Mouse (Mus musculus): ENCODE measurements around the gene Osbpl9.

Gene Osbpl9

DNA sequence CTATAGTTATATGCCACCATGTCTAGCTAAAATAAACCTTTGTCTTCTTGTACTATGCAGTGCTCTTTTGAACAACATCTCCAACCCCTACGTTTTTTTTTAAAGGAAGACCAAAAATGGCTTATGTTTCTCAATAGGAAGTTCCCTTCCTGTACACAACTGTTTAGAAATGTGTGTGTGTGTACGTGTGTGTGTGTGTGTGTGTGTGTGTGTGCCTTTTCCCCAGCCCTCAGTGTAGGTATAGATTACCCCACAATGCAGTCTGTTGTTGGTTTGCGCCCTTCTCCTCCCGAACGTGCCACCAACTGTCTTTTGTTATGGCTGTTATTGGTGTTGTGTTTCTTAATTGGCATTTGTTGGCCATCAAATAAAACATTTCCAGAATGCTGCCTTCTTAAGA is 5.5 kb upstream of the Osbpl9 start:
- no peak for DNase-seq (ENCODE audit: low spot score in 2 of 2)

DNA sequence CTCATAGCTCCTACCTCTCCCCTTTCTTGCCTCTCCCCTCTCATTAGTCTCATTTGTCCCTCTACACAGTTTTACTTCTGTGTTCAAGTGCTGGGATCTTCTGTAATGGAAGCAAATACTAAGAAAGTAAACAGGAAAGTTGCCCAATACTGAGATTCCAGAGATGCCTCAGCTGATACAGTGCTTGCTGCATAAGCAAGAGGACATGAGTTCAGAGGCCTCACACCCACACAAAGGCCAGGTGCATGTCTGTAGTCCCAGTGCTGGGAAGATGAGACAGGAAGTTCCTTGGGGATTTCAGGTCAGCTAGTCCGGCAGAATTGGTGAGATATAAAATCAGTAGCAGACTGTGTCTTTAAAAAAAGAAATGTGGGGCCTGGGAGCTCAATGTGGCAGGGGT is 2.3 kb upstream of the Osbpl9 start:
- peak in 1 of 2 experiments; percentile 36 for DNase-seq (ENCODE audit: low spot score in 2 of 2)

DNA sequence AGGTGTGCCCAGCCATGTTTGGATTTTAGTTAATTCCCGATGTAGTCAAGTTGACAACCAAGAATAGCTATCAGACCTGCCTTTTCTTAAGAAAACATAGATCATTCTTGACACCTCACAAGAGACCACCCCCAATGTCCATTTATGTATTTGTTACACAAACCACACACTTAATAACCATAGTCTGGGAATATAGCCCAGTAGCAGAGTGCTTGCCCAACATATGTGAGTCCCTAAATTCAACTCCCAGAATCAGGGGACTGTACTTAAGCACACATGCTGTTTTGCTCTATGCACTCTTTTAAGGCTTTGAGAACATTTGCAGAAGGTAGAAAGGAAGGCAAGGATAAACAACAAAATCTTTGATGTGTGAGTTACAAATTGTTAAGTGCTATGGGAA is 1.9 kb upstream of the Osbpl9 start:
- no peak for DNase-seq (ENCODE audit: low spot score in 2 of 2)

DNA sequence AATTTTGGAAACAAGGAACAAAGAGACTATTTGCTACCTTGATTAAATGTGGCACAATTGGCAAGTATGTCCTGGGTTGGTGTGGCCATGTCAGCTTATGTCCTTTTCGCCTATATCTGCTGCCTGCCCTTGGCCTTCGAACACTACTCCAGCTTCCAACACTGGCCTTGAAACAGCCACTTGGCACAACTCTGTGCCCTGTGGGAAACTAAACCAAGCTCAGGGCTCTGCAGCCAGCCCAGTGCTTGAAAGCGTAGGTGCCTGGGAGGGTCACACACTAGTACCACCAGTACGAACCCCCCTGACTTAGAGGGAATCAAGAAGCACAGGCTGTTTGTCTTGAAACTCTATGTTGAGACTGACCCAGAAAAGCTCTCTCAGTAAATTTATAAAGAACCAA is 3.0 kb downstream of the Osbpl9 start:
- DNase-seq (ENCODE audit: low spot score in 2 of 2) = no peak

DNA sequence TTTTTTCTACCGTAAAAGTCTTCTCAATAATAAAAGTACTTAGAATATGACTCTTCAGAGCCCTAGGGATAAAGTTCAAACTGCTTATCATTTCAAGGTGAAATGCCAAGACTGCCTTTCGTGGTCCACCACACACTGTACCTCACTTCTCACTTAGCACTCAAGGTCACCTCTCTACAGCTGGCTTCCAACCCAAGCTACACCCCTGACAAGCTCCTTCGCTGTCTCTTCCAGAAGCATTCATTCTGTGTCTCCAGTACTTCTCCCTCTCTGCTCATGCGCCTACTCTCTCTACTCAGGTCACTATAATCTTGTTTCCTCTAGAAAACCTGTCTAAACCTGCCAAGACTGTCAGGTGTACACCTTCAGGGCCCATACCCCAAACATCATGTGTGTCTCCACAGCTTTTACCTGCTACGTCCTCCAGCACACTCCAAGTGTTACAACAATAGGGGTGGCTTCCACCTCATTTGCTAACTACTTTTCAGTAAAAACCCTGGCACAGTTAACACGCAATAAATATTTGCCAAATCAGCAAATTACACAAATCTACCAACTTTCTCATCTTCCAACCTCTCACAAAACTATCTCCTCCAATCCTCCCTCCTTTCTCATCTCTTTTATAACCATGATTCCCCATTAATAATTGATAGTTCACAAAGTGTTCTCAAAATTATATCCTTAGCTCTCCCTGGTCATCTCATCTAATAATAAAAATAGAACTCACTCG is 6.0 kb downstream of the Osbpl9 start:
- DNase-seq (ENCODE audit: low spot score in 2 of 2) = no peak

DNA sequence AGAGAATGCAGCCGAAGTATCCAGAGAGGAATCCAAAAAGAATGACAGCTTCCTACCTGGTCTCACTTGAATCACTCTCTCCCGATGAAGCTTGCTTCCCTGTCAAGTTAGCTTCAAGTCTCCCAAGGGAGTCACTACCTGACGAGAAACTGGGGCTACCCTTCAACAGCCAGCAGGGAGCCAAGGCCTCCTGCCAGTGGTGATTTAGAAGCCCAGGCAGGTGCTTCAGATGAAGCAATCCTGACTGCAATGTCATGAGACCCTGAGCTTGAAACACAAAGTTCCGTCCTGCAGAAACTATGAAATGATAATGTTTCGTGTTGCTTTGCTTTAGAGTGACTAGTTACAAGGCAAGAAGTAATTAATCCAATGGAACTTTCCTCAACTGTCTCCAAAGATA is 8.2 kb downstream of the Osbpl9 start:
- DNase-seq (ENCODE audit: low spot score in 2 of 2) = no peak

DNA sequence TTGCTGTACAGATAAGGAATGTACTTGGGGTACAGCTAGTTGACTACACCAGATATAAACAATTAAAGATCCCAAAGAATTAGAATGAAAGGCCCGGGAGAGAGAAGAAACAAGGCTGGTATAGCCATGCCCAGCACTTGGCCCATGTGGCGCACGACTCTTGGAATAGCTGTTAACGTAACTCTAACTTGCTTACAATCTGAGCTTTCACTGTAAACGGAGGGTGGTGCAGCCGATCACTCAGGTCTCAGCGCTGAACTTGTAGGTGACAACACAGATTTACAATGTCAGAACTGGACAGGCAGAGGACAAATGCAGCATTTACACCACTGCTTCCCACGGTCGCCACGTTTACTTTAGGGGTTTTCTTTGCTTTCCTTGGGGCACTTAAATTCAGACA is 10.5 kb downstream of the Osbpl9 start:
- DNase-seq (ENCODE audit: low spot score in 2 of 2) = no peak

DNA sequence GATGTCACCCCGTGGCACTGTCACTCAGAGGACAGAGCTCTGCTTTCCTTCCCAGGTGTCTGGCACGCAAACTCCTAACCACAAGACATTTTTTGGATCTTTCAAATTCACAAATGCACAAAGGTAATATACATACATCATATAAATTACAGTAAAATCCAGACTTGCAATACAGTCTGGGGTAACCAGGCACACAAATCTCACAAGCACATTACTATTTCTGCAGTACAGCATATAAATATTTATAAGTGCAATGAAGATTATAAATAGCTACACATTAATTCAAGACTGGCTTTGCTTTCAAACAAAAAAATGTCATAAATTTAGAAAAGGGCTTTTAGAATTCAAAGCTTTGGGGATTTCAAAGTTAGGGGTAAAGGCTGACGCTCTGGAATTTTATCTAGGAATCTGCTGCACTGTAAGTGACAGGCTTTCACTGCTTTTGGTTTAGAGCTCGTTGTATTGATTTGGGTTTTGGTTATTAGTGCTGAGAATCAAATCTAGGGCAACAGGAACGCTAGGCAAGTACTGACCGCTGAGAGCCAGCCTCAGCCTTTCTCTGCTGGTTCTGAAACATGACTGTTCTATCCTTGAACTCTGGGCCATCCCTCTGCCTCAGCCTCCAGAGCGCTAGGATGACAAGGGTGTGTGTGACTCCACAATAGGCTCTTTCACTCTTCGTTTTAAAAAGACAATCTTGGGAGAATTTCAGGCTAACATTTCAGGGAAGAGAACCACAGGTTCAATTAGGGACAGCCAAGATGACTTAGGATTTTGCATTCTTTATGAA is 16.3 kb downstream of the Osbpl9 start:
- no peak for DNase-seq (ENCODE audit: low spot score in 2 of 2)

DNA sequence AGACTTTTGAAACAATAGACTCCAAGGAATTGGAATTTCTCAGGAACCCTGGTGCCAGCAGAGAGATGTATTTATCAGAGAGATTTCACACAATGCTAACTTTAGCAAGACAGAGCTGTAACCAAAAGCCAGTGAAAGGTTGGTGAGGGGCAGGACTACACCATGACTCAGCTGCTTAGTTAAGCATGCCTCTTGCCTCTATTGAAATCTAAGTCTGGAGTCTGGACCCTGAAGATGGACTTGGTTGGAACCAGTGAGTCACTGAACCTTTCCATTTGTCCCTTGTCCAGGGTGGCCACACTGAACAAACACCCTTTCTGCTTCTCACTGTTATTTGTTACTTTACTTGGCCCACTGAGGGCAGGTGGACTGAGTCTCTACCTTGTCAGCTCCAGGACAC is 26.4 kb downstream of the Osbpl9 start:
- no peak for DNase-seq (ENCODE audit: low spot score in 2 of 2)

DNA sequence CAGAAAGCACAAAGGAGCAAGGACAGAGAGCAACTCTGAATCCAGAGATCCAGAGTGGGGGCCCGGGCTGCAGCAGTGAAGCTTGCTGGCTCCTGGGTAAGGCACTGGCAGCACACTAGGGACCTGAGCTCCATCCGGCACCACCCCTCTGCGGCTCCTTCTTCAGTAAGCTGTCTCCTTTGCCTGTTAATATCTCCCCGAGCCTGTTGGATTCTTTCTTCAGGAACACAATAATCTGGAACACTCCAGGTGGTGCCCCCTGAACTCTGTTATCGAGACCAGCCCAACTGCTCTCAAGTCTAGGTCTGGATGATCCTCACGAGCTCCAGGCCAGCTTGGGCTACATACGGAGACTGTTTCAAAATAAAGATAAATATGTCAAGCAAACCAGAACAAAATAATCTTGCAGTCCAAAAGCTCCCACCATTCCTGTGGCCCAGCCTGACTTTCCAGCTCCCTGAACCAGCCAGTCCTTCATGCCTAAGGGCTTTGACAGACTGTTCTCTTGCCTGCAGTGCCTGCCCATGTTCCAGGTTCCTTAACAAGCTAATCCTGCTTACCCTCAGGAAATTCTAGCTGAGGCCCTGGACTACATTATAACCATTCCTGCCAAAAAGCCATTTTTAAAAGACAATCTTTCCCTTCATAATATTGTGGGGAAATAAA is 28.2 kb downstream of the Osbpl9 start:
- peak in 1 of 2 experiments; percentile 20 for DNase-seq (ENCODE audit: low spot score in 2 of 2)

DNA sequence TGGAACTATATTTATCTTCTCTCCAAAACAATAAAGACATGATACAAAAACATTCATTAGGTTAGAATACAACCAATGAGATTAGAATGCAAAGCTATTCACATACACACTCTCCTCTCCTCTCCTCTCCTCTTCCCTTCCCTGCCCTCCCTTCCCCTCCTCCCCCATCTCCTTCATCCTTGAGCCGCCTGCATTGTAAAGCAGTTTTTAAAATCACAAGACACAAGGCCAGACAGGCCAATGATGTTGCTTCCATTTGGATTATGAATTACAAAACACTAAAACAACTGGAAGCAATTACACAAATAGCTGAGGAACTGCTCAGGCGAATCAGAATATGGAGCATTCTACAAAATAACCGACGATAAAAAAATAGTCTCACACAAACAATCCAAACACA is 28.7 kb downstream of the Osbpl9 start:
- DNase-seq (ENCODE audit: low spot score in 2 of 2) = no peak

DNA sequence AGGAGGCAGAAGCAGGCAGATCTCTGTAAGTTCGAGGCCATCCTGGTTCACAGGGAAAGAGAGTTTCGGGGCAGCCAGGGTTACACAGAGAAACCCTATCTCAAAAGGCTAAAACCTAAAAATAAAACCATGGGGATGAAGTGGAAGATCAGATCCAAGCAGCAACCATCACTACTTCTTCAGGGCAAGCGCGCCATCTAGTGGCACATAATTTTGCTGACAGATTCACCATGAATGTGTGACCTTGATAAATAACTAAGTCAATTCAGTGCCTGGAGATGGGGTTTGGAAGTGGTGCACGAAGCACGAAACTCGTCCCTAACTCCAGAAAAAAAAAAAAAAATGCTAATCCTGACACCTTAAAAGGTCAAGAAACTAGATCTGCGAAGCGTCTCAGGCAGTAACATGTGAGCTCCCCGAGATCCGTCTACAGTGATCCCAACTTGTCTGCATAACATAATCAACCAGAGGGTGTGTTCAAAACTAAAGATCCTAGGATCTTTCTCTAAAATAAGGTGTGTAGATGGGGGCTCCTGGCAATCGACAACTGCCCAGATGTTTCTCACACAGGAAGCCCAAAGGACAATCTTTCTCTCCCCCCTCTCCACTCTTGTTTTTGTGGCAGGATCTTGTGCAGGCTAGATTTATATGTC is 36.4 kb downstream of the Osbpl9 start:
- peak; percentile 61 to 69 for DNase-seq (ENCODE audit: low spot score in 2 of 2)

DNA sequence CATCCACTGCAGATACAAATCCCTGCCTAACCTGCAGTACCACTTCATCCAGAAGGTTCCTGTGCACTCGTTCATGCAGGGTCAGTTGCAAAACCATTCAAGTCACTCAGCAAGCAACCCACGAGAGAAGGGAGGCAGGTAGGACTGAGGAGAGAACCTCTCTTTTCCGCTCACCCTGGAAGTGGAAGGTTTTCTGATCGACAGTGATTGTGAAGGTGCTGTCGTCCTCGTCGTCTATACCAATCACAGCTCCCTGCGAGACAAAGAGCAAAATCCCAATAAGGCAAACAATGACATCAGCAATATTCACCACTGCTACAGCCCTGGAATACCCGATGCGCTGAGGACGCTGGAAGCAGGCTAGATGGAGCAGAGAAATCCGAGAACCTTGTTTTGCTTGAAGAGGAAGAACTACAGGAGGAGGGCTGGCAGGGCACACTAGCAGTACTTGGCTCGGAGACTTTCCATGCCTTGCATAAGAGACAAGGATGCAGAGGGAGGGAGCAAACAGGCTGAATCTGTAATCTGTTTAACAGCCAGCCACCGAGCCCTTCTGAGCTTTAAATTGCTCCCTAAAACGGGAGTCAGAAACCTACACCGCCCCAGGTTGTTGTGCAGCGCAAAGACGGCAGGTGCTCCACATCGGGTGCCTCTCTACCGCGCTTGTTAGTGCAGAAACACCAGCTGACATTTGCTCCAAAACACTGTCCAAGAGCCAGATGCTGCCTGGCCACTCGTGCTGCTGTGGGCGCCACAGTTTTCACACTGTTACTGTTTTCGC is 45.4 kb downstream of the Osbpl9 start:
- DNase-seq (ENCODE audit: low spot score in 2 of 2) = peak in 1 of 2 experiments; percentile 30

DNA sequence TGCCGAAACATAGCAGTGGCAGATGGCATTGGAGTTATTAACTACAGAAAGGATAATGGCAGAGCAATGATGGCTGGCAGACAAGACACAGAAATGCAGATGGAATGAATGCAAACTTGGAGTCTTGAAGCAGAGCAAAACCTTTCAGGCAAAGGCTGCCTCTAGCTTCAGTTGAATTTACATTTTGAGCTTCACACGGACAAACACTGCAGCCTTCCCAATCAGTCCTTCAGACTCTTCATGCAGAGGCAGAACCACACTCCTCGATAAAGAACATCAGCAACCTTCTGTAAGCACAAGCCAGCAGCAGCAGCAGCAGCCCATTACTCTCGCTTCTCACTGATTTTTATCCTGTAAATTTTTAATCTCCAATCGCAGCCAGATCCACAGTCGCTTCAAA is 46.0 kb downstream of the Osbpl9 start:
- DNase-seq (ENCODE audit: low spot score in 2 of 2) = no peak

DNA sequence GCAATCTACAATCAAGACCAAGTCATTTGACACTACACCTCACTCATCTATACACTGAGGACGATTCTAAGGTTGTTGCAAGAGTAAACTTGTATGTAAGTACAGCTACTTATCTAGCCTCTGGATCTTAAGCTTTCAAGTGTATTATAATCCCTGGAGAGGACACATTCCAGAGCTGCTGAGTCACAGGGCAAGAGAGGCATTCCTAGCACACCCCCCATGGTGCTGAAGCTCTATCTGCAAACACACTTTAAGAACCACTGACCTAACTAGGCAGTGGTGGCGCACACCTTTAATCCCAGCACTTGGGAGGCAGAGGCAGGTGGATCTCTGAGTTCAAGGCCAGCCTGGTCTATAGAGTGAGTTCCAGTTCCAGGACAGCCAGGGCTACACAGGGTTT is 51.9 kb downstream of the Osbpl9 start:
- no peak for DNase-seq (ENCODE audit: low spot score in 2 of 2)

DNA sequence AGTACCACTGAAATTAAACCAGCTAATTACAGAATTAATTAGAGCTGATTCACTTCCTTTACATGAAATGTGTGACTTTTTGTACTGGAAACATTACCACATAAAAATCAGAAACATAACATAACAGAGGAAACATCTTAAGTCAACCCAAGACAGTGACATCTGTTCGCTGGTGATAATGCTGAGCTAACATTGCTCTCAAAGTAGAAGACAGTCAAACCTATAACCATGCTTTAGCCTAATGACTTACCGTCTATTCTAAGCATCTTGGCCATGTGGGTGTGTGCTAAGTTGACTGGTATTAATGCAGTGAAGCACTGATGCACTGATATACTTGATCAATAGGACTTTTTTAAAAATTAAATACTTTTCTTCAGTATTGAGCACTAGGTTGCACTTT is 52.7 kb downstream of the Osbpl9 start:
- no peak for DNase-seq (ENCODE audit: low spot score in 2 of 2)

DNA sequence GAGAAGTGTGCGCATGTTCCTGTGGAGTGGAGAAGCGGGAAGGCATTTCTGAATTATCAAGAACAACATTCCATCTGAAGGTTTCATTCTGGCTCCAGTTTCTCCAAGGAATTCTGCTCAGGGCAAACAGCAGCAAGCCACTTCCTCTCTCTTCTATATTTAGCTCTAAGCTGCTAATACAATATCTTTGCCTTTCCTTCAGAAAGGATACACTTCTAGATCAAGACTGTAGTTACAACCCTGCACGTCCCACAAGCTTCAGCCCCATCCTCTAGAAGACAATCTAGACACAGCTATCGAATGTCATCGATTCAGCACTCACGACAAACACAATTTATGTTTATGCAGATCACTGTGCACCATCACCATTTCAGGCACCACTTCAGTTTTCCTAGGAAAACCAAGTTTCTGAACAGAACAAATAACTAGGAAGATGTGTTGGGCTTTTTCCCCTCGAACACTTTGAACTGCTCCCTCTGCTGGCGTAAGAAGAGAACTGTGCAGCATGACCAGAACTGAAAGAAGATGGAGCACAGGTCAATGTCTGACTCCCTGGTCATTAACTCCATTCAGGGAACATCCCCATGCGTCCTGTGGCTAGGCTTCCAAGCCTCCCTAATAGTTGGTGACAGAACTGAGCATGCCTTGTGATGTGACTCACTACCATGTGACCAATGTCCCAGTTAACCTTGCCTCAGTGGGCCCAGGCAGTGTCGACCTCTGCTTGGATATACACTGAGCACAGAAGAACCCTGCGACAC is 54.6 kb downstream of the Osbpl9 start:
- no peak for DNase-seq (ENCODE audit: low spot score in 2 of 2)

DNA sequence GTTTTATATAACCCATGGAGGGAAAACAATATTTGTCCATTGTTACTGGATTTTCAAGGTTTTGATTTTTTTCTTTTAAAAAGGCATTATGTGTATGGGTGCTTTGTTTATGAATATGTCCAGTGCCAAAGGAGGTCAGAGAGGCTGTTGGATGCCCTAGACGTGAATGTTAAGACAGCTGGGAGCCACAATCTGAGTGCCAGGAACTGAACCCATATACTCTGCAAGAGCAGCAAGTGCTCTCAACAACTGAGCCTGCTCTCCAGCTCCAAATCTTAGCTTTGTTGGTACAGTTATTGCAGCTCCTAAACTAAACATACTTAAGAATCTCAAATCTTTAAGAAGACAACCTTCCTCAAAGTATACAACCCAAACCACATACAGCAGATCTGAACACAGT is 59.0 kb downstream of the Osbpl9 start:
- no peak for DNase-seq (ENCODE audit: low spot score in 2 of 2)

DNA sequence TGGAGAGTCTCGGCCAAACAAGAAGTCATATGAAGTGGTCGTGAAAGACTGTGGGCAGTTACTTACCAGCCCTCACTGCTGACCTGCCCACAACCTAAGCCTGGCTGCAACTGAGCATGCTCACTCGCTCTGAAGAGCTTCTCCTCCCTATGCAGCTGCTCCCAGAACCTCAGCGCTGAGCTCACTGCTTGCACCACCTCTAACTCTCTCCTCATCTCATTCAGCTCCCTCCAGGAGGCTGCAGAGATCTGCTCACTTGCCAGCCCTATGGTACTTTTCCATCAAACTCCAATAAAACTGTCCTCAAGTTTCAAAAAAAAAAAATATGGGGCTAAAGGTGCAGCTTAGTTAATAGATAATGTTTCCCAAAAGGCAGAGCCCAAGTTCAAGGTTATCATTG is 63.5 kb downstream of the Osbpl9 start:
- DNase-seq (ENCODE audit: low spot score in 2 of 2) = no peak

DNA sequence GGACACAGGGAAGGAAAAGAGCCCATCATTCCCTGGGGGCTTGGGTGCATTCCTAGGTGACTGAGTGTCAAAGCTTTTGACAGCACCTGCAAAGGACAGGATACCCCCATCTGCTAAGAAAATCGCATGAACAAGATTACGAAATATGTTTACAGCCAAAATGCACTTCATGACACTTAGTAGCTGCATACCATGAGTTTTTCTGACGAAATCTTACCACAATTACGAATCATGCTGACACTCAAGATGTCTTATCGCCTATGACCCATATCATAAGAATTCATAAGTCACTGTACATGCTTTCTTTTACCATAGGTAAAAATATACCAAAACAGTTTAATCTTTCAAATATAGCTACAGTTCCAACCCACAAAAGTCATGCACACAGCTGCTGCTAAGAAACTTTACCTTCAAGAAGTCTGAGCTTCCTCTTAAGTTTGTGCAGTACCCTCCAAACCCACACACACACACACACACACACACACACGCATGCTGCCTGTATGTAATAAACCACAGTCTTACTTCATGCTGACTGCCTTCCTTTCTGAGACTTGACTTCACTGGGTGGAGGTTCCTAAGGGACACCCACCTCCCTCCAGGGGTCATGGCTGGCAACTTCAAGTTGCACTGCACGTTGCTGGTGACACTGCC is 65.5 kb downstream of the Osbpl9 start:
- DNase-seq (ENCODE audit: low spot score in 2 of 2) = no peak

Data from urinary bladder, adult 18-20 months (tissue).